Mouse (Mus musculus) megakaryocyte, embryonic 14.5 days (primary cell): ENCODE measurements around the gene Nuf2.

Experiments used
- FLI1 ChIP-seq: IDR thresholded peaks from 2 replicates; pipeline ENCODE4 v1.6.1; 2012; ENCODE audit warnings: low read length, inconsistent platforms, mixed read lengths
- GATA1 ChIP-seq: IDR thresholded peaks from 3 replicates; pipeline ENCODE4 v1.6.1; 2012; ENCODE audit warnings: mixed read lengths, low read length, inconsistent platforms, borderline replicate concordance

GRCm38 (mm10) chr1:169471185-169471584, 60.1 kb downstream of the Nuf2 start:
- TF ChIP-seq GATA1 = no peak
- no peak for TF ChIP-seq FLI1
